In genomic region chr10:121581405-121581804, GRCm38 (mm10) we compare ENCODE assay signal across 15 mouse cellular contexts. TPM values are rescaled to one million over a fixed set of nuclear protein-coding genes. Genes with fewer than 3 reads are reported as not detected.
DNase-seq lines count a peak whose midpoint lies in the region; ATAC-seq and TF ChIP-seq lines count a peak whose summit lies in the region.
"Had no signal": no experiment of that assay in that cellular context is flagged by ENCODE, and none has a peak within 500 bp of the region (broad histone marks: within the 10 kb centered on the region; RNA-seq: fewer than 3 reads in every experiment).

No protein-coding gene starts in this region.

- TF ChIP-seq POLR2A in cerebellum, adult 2 months (IDR thresholded peaks at IDR 0.05; ENCODE audit: borderline replicate concordance, insufficient read depth, low read length) = no peak

- TF ChIP-seq CTCF in cerebellum, adult 2 months (IDR thresholded peaks at IDR 0.05; ENCODE audit: borderline replicate concordance, insufficient read depth, low read depth, low read length) = no peak

- 74% methylated on average over 6 of the region's 6 CpGs for WGBS in hindbrain, embryonic 10.5 days
- 71% methylated on average over 6 of the region's 6 CpGs for WGBS in hindbrain, embryonic 13.5 days
- WGBS in midbrain, embryonic 10.5 days = 81% methylated on average over 6 of the region's 6 CpGs
- WGBS in midbrain, embryonic 15.5 days = 64% methylated on average over 6 of the region's 6 CpGs
- WGBS in cerebellum, adult 2 months = 67% methylated on average over 6 of the region's 6 CpGs

- peak; percentile 12 for DNase-seq in hindbrain, embryonic 10.5 days (ENCODE audit: low spot score)
- peak; percentile 23 for DNase-seq in midbrain, embryonic 10.5 days (ENCODE audit: low spot score)
- DNase-seq in brain, adult 2 months (ENCODE audit: low read depth, low spot score) = peak; percentile 45
- peak; percentile 49 for DNase-seq in retina, postnatal 1 day
- no peak for DNase-seq in heart, adult 8-10 months (ENCODE audit: low spot score)
- DNase-seq in cerebellum, adult 2 months = no peak
- DNase-seq: adrenal gland, postnatal 36 days; cerebellum, postnatal 36 days; heart, postnatal 36 days; kidney, adult 2 months; liver, postnatal 0 days had no signal

- no peaks in the 10 kb centered on the region for H3K9me3 ChIP-seq in hindbrain, embryonic 10.5 days
- no peaks in the 10 kb centered on the region for H3K9me3 ChIP-seq in hindbrain, embryonic 13.5 days
- H3K9me3 ChIP-seq in midbrain, embryonic 10.5 days (replicated peaks) = 0 out of 2 replicates have a peak, but pooled peaks cover 4% of the 10 kb centered on the region
- H3K9me3 ChIP-seq in midbrain, embryonic 15.5 days = no peaks in the 10 kb centered on the region
- H3K9me3 ChIP-seq: heart, embryonic 10.5 days; megakaryocyte, embryonic 14.5 days had no signal

- H3K4me1 ChIP-seq in hindbrain, embryonic 10.5 days (replicated peaks) = peaks cover 13% of the 10 kb centered on the region
- H3K4me1 ChIP-seq in hindbrain, embryonic 13.5 days (replicated peaks) = peaks cover 13% of the 10 kb centered on the region
- peaks cover 13% of the 10 kb centered on the region for H3K4me1 ChIP-seq in midbrain, embryonic 10.5 days
- peaks cover 13% of the 10 kb centered on the region for H3K4me1 ChIP-seq in midbrain, embryonic 15.5 days
- H3K4me1 ChIP-seq in cerebellum, adult 2 months (ENCODE audit: control insufficient read depth, insufficient read depth, low read length) = peaks cover 3% of the 10 kb centered on the region; the same call in 1 of the 2 replicates

- ATAC-seq in hindbrain, embryonic 13.5 days (ENCODE audit: low FRiP score) = no peak
- no peak for ATAC-seq in midbrain, embryonic 15.5 days (replicated peaks)
- ATAC-seq: liver, postnatal 0 days had no signal

- H3K4me2 ChIP-seq in hindbrain, embryonic 13.5 days = no peak overlapping the region
- H3K4me2 ChIP-seq in midbrain, embryonic 15.5 days = no peak overlapping the region

- no peak overlapping the region for H3K27ac ChIP-seq in hindbrain, embryonic 10.5 days
- no peak overlapping the region for H3K27ac ChIP-seq in hindbrain, embryonic 13.5 days
- no peak overlapping the region for H3K27ac ChIP-seq in midbrain, embryonic 10.5 days (replicated peaks)
- no peak overlapping the region for H3K27ac ChIP-seq in midbrain, embryonic 15.5 days
- H3K27ac ChIP-seq in cerebellum, adult 2 months (ENCODE audit: insufficient read depth, low read length) = no peak overlapping the region
- H3K27ac ChIP-seq: heart, embryonic 10.5 days had no signal

- H3K27me3 ChIP-seq in hindbrain, embryonic 10.5 days (ENCODE audit: insufficient read depth, poor library complexity, severe bottlenecking) = no peaks in the 10 kb centered on the region
- no peaks in the 10 kb centered on the region for H3K27me3 ChIP-seq in hindbrain, embryonic 13.5 days
- no peaks in the 10 kb centered on the region for H3K27me3 ChIP-seq in midbrain, embryonic 10.5 days (ENCODE audit: low read depth, poor library complexity, severe bottlenecking)
- no peaks in the 10 kb centered on the region for H3K27me3 ChIP-seq in midbrain, embryonic 15.5 days (replicated peaks)
- no peaks in the 10 kb centered on the region for H3K27me3 ChIP-seq in cerebellum, adult 2 months (ENCODE audit: control insufficient read depth, insufficient read depth, low read length)
- H3K27me3 ChIP-seq: megakaryocyte, embryonic 14.5 days had no signal

- H3K4me3 ChIP-seq in hindbrain, embryonic 10.5 days = no peak overlapping the region
- no peak overlapping the region for H3K4me3 ChIP-seq in hindbrain, embryonic 13.5 days
- H3K4me3 ChIP-seq in midbrain, embryonic 10.5 days = no peak overlapping the region
- no peak overlapping the region for H3K4me3 ChIP-seq in midbrain, embryonic 15.5 days
- H3K4me3 ChIP-seq in cerebellum, adult 2 months (replicated peaks; ENCODE audit: insufficient read depth, low read depth, low read length) = no peak overlapping the region
- H3K4me3 ChIP-seq: heart, embryonic 10.5 days; megakaryocyte, embryonic 14.5 days had no signal

- no peak overlapping the region for H3K9ac ChIP-seq in hindbrain, embryonic 13.5 days
- no peak overlapping the region for H3K9ac ChIP-seq in midbrain, embryonic 15.5 days
- H3K9ac ChIP-seq: liver, postnatal 0 days had no signal

- H3K36me3 ChIP-seq in hindbrain, embryonic 10.5 days = peaks cover 59% of the 10 kb centered on the region
- peaks cover 56% of the 10 kb centered on the region for H3K36me3 ChIP-seq in hindbrain, embryonic 13.5 days
- H3K36me3 ChIP-seq in midbrain, embryonic 10.5 days = peaks cover 57% of the 10 kb centered on the region
- H3K36me3 ChIP-seq in midbrain, embryonic 15.5 days (replicated peaks) = peaks cover 25% of the 10 kb centered on the region; the same call in 1 of the 2 replicates

RNA-seq across cellular contexts. Expression of gene Tbk1, which starts 5.2 kb away (rescaled TPM):
- 29.7 and 30.6 TPM in 2 replicates for polyA plus RNA-seq in hindbrain, embryonic 10.5 days (2016; fragmentation: Nextera tagmentation; extraction: Ambion mirVana)
- 34.3 and 34.6 TPM in 2 replicates for polyA plus RNA-seq in hindbrain, embryonic 13.5 days (2015; fragmentation: Nextera tagmentation; extraction: Ambion mirVana)
- 32.6 and 32.9 TPM in 2 replicates for polyA plus RNA-seq in midbrain, embryonic 10.5 days (2016; fragmentation: Nextera tagmentation; extraction: Ambion mirVana)
- polyA plus RNA-seq in midbrain, embryonic 15.5 days (2015; fragmentation: Nextera tagmentation; extraction: Ambion mirVana) = 30.7 and 33.7 TPM in 2 replicates
- 10 to 100 TPM; 12.0 to 17.2 (median 16.2) TPM for total RNA-seq in heart, adult 8-10 months (2022)
- 42.1 and 44.8 TPM in 2 replicates for polyA plus RNA-seq in cerebellum, adult 2 months (2012; rRNA removed)

RNA-seq across cellular contexts. Expression of gene Xpot, which starts 44.7 kb away (rescaled TPM):
- polyA plus RNA-seq in hindbrain, embryonic 10.5 days (2016; fragmentation: Nextera tagmentation; extraction: Ambion mirVana) = 42.4 and 51.5 TPM in 2 replicates
- 26.7 and 29.5 TPM in 2 replicates for polyA plus RNA-seq in hindbrain, embryonic 13.5 days (2015; fragmentation: Nextera tagmentation; extraction: Ambion mirVana)
- 50.5 and 54.7 TPM in 2 replicates for polyA plus RNA-seq in midbrain, embryonic 10.5 days (2016; fragmentation: Nextera tagmentation; extraction: Ambion mirVana)
- polyA plus RNA-seq in midbrain, embryonic 15.5 days (2015; fragmentation: Nextera tagmentation; extraction: Ambion mirVana) = 30.3 and 30.5 TPM in 2 replicates
- 10 to 100 TPM; 29.2 to 31.6 (median 31.1) TPM for total RNA-seq in heart, adult 8-10 months (2022)
- 64.9 and 68.8 TPM in 2 replicates for polyA plus RNA-seq in cerebellum, adult 2 months (2012; rRNA removed)

RNA-seq across cellular contexts. Expression of gene D930020B18Rik, which starts 60.0 kb away (rescaled TPM):
- 0.11 TPM in 1 of 2 replicates, not detected in the other for polyA plus RNA-seq in hindbrain, embryonic 10.5 days (2016; fragmentation: Nextera tagmentation; extraction: Ambion mirVana)
- polyA plus RNA-seq in hindbrain, embryonic 13.5 days (2015; fragmentation: Nextera tagmentation; extraction: Ambion mirVana) = 0.17 and 0.22 TPM in 2 replicates
- polyA plus RNA-seq in midbrain, embryonic 10.5 days (2016; fragmentation: Nextera tagmentation; extraction: Ambion mirVana) = 0.14 TPM in 1 of 2 replicates, not detected in the other
- 0.26 and 0.35 TPM in 2 replicates for polyA plus RNA-seq in midbrain, embryonic 15.5 days (2015; fragmentation: Nextera tagmentation; extraction: Ambion mirVana)
- total RNA-seq in heart, adult 8-10 months (2022) = not detected
- 0.67 and 0.87 TPM in 2 replicates for polyA plus RNA-seq in cerebellum, adult 2 months (2012; rRNA removed)
- total RNA-seq: adrenal gland, postnatal 36 days; heart, postnatal 36 days had no signal
- polyA plus RNA-seq: liver, postnatal 0 days had no signal

Comparison
In these comparisons a context has a peak if more than half of its experiments do, and no peak if none do; other contexts are left out.
1. DNase-seq: peak in hindbrain, embryonic 10.5 days (single experiment), midbrain, embryonic 10.5 days (single experiment), brain, adult 2 months (single experiment) and retina, postnatal 1 day (single experiment); none in heart, adult 8-10 months (single experiment) and cerebellum, adult 2 months (0 of 2).